Mouse (Mus musculus) common myeloid progenitor, adult 5-6 weeks (primary cell): ENCODE measurements around the gene Ncoa3. TPM values are rescaled to one million over a fixed set of nuclear protein-coding genes. Genes with fewer than 3 reads are reported as not detected.

ENCODE experiments used
- ATAC-seq: replicated peaks from 2 replicates; pipeline ENCODE4 v1.8.0; 2016; ENCODE audit warnings: low read depth, mild to moderate bottlenecking, moderate TSS enrichment, inconsistent platforms; ENCODE audit not compliant: poor library complexity, severe bottlenecking
- total RNA-seq: library from RNA; stranded (forward); fragments of 200-1000, 187-1606 nt; gene quantifications from 2 replicates; pipeline ENCODE4 v1.2.3, GENCODE M21; 2017

The Ncoa3 gene
- total RNA-seq, 1 experiment from 2014 or later, result 39.7 TPM

DNA sequence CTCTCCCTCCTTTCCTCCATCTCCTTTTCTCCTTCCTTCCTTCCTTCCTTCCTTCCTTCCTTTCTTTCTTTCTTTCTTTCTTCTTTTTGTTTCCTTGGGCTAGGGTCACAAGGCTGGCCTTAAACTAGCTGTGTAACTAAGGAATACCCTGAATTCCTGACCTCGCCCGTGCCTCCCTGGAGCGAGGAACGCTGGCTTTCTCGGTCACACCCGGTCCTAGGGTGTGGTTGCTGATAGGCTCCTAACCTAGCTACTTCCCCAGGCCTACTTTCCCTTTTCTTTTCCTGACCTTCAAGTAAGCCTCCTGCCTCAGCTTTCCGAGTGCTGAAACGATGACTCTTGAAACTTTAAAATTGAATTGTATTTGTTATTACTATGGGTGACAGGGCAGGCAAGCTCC lies 23.0 kb upstream of the Ncoa3 start:
- no peak for ATAC-seq

GRCm38 (mm10) chr2:165969961-165970360 lies 22.5 kb upstream of the Ncoa3 start:
- no peak for ATAC-seq

DNA sequence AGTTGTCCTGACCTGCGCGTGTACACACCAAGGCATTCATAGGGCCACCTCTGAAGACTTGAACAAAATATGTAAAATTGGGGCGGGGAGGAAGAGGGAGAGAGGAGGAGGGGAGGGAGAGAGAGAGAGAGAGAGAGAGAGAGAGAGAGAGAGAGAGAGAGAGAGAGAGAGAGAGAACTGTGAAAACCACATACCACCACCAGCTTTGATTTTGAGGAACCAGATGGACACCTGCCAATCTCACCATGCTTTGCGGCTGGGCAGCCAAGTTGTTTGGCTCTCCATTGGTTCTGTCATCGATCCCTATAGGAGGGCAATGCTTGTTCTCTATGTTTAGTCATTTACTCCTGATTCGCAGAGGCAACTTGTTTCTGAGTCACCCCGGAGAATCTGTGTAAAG lies 21.7 kb upstream of the Ncoa3 start:
- no peak for ATAC-seq

DNA sequence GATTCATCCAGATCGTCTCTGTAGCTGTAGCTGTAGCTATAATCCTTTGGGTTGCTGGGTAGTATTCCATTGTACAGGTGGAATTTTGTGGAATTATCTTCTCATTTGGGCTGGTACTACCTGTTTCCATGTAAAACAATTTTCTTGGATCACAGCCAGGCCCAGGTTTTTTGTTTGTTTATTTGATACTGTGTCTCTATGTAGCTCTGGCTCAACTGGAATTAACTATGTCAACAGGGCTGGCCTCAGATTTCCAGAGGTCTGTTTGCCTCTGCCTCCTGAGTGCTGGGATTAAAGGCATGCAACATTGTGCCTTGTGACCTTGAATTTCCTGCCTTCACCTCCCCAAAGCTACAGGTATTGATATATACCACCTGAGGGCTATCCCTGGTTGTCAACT lies 18.1 kb upstream of the Ncoa3 start:
- ATAC-seq, result no peak

DNA sequence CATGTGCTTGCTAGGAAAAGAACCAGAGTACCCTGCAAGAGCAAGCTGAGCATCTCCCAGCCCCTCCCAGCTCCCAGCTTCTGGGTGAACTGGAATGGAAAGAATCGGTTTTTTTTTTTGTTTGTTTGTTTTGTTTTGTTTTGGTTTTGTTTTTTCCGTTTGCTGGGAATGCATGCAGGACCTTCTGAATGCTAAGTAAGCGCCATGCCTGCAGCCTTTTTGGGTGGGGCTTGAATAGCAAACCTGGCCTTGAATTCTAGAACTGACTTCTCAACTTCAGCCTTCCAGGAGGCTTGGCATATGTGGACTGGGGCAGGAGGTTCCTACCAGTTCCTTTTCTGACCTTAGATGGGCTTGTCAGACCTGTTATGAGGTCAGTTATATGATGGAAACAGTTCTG lies 16.2 kb upstream of the Ncoa3 start:
- no peak for ATAC-seq

- peak; percentile 42; the same call in 1 of the 2 replicates for ATAC-seq
These were observed 15.6 kb upstream of the Ncoa3 start for GRCm38 (mm10) chr2:165976874-165977273.

DNA sequence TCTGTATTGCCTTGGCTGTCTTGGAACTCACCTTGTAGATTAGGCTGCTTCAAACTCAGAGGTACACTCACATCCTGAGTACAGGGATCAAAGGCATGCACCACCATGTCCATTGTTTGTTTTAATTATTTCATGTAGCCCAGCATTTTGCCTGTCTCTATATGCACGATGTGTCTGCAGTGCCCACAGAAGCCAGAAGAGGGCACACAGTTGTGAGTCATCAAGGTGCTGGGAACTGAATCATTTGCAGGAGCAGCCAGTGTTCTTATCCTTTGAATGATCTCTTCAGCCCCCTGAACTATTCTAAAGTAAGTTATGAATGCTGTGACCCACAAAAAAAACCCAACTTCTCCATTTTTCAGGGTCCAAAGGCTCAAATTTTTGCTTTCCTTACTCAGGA lies 14.3 kb upstream of the Ncoa3 start:
- no peak for ATAC-seq

DNA sequence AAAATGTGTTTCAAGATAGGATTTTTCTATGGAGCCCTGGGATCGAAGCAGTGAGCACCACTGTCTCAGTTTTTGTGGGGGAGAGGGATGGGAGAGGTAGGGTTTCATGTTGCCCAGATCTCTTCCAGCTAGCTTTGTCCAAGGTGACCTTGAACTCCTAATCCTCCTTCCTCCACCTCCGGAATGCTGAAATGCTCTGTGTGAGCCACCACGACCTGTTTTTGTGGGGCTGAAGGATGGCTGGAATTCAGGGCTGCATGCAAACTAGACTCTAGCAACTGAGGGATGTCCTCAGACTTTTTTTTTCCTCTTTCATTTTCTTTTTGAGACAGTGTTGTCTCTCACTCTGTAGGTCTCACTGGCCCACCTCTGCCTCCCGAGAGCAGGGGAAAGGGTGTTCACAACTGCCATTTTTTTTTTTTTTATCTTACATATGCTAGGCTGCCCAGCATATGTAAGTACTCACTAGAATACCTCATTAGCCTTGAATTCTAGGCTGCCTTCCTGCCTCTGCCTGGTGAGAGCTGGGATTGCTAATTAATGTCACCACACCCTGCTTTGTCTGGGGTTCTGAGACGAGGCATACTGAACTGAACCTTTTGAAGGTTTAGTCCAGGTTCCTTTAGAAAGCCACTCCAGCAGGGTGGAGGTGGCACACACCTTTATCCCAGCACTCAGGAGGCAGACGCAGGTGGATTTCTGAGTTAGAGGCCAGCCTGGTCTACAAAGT lies 11.0 kb upstream of the Ncoa3 start:
- ATAC-seq, result no peak

DNA sequence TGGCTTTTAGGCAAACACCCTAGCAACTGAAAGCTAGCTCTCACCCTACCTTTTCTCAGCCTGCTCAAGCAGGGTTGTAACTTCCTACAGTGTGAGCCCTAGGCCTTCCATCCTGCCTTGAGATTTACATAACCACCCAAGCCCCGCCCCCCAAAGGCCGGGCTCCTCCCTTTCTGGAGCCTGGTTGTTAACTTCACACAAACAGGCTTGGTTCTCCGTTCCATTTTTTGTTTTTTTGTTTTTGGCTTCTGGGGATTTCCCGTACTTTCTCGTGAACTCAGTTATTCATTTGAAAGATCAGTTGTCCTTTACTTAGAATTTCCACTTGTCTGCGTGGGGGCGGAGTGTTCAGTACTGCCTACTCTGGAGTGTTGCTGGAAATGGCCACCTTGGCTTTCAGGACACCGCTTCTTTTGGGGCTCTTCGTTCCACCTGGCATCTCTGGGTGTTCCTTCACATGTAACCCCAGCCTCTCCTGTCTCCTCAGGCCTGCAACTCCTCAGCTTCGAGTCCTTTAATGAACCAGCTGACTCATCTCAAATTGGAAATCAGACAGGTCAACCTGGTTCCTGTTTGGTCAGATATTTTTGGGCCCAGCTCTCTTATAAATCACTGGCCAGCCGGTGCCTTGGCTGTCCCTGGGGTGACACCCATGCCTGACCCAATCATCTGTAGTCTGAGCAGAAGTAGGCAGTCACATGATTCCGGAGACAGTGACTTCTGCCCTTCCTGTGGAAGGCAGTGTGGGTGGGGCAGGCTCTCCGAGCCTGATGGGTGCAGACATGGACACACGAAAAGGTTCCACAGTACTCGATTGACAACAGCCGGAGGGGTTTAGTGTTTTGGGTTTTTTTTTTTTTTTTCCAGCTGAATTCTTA lies 9.7 kb upstream of the Ncoa3 start:
- peak; percentile 81 for ATAC-seq

DNA sequence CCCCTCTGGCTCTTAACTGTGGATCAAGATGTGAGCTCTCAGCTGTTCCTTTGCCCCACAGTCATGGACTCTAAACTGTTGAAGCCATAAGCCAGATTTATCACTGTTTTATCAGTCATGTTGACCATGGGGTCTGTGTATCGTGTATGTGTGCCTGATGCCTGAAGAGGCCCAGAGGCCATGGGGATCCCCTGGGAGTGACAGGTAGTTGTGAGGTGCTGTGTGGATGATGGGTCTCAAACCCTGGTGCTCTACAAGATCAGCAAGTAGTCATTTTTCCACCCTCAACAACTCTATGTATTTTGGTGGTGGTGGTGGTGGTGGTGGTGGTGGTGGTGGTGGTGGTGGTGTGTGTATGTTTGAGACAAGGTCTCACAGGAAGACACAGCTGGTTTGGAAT lies 8.1 kb upstream of the Ncoa3 start:
- no peak for ATAC-seq

- no peak for ATAC-seq
These were observed 7.5 kb upstream of the Ncoa3 start for GRCm38 (mm10) chr2:165984891-165985290.

DNA sequence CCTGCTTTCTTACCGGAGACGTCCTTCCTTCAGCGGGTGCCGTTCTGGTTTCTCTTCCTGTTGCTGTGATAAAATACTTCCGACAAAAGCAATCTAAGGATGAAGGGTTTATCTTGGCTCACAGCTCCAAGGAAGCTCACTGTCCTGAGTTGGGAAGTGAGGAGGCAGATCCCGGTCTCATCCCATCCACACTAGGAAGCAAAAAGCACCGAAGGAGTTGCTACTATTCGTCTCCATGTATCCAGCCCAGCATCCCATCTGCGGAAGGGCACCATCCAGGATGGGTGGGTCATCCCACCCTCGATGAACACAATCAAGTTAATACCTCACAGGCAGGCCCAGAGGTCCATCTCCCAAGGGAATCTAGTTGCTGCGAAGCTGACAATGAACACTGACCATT lies 6.9 kb upstream of the Ncoa3 start:
- no peak for ATAC-seq

GRCm38 (mm10) chr2:165986921-165987453 lies 5.4 kb upstream of the Ncoa3 start:
- ATAC-seq, result peak; percentile 22

DNA sequence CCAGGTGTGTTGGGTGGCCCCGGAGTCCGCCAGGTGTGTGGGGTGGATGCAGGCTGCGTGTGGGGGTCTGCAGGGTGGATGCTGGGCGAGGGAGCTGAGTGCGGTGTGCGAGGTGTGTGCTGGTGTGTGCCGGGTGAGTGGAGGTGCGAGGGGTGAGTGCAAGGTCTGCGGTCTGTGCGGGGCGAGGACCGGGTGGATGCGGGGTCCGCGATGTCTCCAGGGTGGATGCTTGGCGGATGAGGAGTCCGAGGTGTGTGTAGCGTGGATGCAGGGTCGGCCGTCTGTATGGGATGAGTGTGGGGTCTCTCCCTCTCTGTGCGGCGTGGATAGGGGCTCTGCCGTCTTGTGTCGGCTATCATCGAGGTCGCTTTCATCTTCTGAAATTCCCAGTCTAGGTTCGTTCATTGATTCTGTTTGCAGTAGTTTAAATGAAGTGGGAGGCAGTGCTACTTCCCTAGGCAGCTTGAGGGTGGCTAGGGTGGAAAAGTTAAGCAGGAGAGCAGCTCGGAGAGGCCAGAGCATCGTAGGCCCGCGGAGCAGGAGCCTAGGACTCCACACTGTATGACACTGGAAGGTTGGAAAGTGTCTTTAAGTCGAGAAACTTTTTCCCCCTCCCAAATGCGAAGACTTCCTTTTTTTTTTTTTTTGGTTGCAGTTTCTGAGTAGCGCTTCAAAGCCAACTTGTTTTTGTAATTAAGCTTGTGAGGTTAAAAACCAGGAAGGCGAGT lies 901 bp downstream of the Ncoa3 start:
- peak; percentile 46; the same call in 1 of the 2 replicates for ATAC-seq

GRCm38 (mm10) chr2:165994341-165994740 lies 1.9 kb downstream of the Ncoa3 start:
- no peak for ATAC-seq

DNA sequence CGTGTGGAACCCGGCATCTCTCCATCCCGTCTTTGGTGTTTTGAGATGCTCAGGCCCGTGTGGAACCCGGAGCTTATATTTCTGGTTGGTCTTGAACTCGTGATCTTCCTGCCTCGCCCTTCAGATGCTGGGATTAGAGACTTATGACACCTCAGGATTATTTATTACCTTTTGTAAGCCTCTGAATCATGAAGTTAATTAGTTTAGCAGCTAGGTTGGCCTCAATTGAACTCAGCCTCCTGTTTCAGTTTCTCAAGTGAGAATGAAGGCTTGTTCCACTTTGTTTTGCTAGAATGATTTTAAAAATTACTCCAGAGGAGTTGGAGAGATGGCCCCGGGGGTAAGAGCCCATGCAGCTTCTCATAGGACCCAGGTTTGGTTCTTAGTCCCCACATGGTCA lies 3.3 kb downstream of the Ncoa3 start:
- no peak for ATAC-seq

- ATAC-seq, result no peak
These were observed 3.7 kb downstream of the Ncoa3 start for GRCm38 (mm10) chr2:165996130-165996529.

GRCm38 (mm10) chr2:165997256-165997967 lies 5.0 kb downstream of the Ncoa3 start:
- no peak for ATAC-seq

DNA sequence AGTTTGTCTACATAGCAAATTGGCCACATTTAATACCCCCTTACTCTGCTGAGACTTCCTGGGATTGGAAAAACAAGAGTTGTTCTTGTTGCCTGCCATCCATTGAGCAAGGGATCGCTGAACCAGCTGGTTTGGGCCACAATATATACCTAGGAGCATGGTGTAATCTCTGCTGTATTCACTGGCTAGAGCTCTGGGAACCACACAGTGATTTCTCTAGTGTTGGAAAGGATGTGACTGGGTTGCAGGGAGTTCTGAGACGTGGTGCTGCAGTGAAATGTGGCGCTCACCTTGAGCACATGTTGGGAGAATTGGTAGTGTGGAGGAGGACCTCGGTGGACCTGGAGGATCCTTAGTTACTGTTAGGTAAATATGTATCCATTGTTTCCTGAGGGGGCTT lies 6.5 kb downstream of the Ncoa3 start:
- no peak for ATAC-seq

- no peak for ATAC-seq
These were observed 7.4 kb downstream of the Ncoa3 start for GRCm38 (mm10) chr2:165999790-166000189.
